Mouse (Mus musculus): Measurements from ENCODE around the gene Cep83. TPM values are rescaled to one million over a fixed set of nuclear protein-coding genes. Genes with fewer than 3 reads are reported as not detected.

Gene Cep83
- total RNA-seq, 2 experiments from 2014 or later = 38.1 to 39.4 TPM

GRCm38 (mm10) chr10:94818127-94818526 is 129.7 kb downstream of the Cep83 start:
- no peak for DNase-seq (ENCODE audit: low spot score in 2 of 2)
- intact Hi-C loops (cut with DNase I) = no loop called here

GRCm38 (mm10) chr10:94818781-94819665 is 130.6 kb downstream of the Cep83 start:
- intact Hi-C loops (cut with DNase I) = no loop called here
- DNase-seq (ENCODE audit: low spot score in 2 of 2) = no peak

- intact Hi-C loops (cut with DNase I) = no loop called here
These were observed 135.7 kb downstream of the Cep83 start for GRCm38 (mm10) chr10:94823971-94824760.

GRCm38 (mm10) chr10:94825951-94826350 is 137.5 kb downstream of the Cep83 start:
- no peak for DNase-seq (ENCODE audit: low spot score in 2 of 2)
- intact Hi-C loops (cut with DNase I) = loop anchor here (5.0 kb wide), 1 partner anchor 116 kb away; the partner anchor contains the start of gene Plxnc1

More at GRCm38 (mm10) chr10:94823971-94824760, 135.7 kb downstream of the Cep83 start:
- no peak for DNase-seq (ENCODE audit: low spot score in 2 of 2)

- no peak for DNase-seq (ENCODE audit: low spot score in 2 of 2)
- intact Hi-C loops (cut with DNase I) = loop anchor here (5.0 kb wide), 1 partner anchor 116 kb away; the partner anchor contains the start of gene Plxnc1
These were observed 138.0 kb downstream of the Cep83 start for GRCm38 (mm10) chr10:94826436-94826835.

- DNase-seq (ENCODE audit: low spot score in 2 of 2) = no peak
- intact Hi-C loops (cut with DNase I) = loop anchor here (5.0 kb wide), 1 partner anchor 115 kb away; the partner anchor contains the start of gene Plxnc1
These were observed 138.9 kb downstream of the Cep83 start for GRCm38 (mm10) chr10:94827325-94827724.

- no peak for DNase-seq (ENCODE audit: low spot score in 2 of 2)
- intact Hi-C loops (cut with DNase I) = loop anchor here (5.0 kb wide), 1 partner anchor 114 kb away; the partner anchor contains the start of gene Plxnc1
These were observed 139.7 kb downstream of the Cep83 start for GRCm38 (mm10) chr10:94827890-94828733.

- intact Hi-C loops (cut with DNase I) = loop anchor here (5.0 kb wide), 1 partner anchor 114 kb away; the partner anchor contains the start of gene Plxnc1
- no peak for DNase-seq (ENCODE audit: low spot score in 2 of 2)
These were observed 140.3 kb downstream of the Cep83 start for GRCm38 (mm10) chr10:94828734-94829230.

- intact Hi-C loops (cut with DNase I) = loop anchor here (5.0 kb wide), 1 partner anchor 113 kb away; the partner anchor contains the start of gene Plxnc1
- peak; percentile 95 to 97 for DNase-seq (ENCODE audit: low spot score in 2 of 2)
These were observed 141.0 kb downstream of the Cep83 start for GRCm38 (mm10) chr10:94829407-94829806.

- DNase-seq (ENCODE audit: low spot score in 2 of 2) = no peak
- intact Hi-C loops (cut with DNase I) = no loop called here
These were observed 147.4 kb downstream of the Cep83 start for GRCm38 (mm10) chr10:94835874-94836273.
